Mouse (Mus musculus) cerebellum, adult 2 months (tissue): Measurements from ENCODE around the gene Ntf5. TPM values are rescaled to one million over a fixed set of nuclear protein-coding genes. Genes with fewer than 3 reads are reported as not detected.

Experiments used
- DNase-seq, 2 experiments: peaks; one replicate each; pipeline ENCODE4 v3.0.0; 2021
- H3K27ac ChIP-seq: fragments of 200-500 bp; 2 replicates; pipeline ENCODE4 v1.5.1; 2012; ENCODE audit warnings: low read length, control low read depth, inconsistent platforms; ENCODE audit not compliant: insufficient read depth
- H3K27me3 ChIP-seq: fragments of 200-500 bp; 2 replicates; pipeline ENCODE4 v1.6.1; 2012; ENCODE audit warnings: inconsistent platforms, mild to moderate bottlenecking, low read length, moderate library complexity; ENCODE audit not compliant: control insufficient read depth, insufficient read depth
- H3K4me1 ChIP-seq: fragments of 200-500 bp; 2 replicates; pipeline ENCODE4 v1.6.1; 2011; ENCODE audit warnings: low read length; ENCODE audit not compliant: control insufficient read depth, insufficient read depth
- H3K4me3 ChIP-seq: fragments of 200-500 bp; replicated peaks from 2 replicates; pipeline ENCODE3; 2011; ENCODE audit warnings: mild to moderate bottlenecking, low read depth, low read length, control low read depth; ENCODE audit not compliant: insufficient read depth
- CTCF ChIP-seq: fragments of 200-500 bp; IDR thresholded peaks from 2 replicates; pipeline ENCODE4 v1.5.1; 2011; ENCODE audit warnings: low read depth, mild to moderate bottlenecking, control low read depth, low read length, moderate library complexity, borderline replicate concordance; ENCODE audit not compliant: insufficient read depth
- POLR2A ChIP-seq: fragments of 200-500 bp; IDR thresholded peaks from 2 replicates; pipeline ENCODE4 v1.6.1; 2011; ENCODE audit warnings: low read length, control low read depth, borderline replicate concordance; ENCODE audit not compliant: insufficient read depth
- WGBS: fragments of 180-500 bp; shearing (Covaris S2); methylation state at CpG from one replicate; pipeline ENCODE4 v1.1.7; 2018; 5-methylcytosine and 5-hydroxymethylcytosine counted together
- polyA plus RNA-seq: library from polyadenylated mRNA; depleted of rRNA; stranded (reverse); fragments of >200 nt; gene quantifications from 2 replicates; pipeline ENCODE4 v1.2.3, GENCODE M21; 2012

Ntf5 gene
- polyA plus RNA-seq, 1 experiment: 0.07 TPM

DNA sequence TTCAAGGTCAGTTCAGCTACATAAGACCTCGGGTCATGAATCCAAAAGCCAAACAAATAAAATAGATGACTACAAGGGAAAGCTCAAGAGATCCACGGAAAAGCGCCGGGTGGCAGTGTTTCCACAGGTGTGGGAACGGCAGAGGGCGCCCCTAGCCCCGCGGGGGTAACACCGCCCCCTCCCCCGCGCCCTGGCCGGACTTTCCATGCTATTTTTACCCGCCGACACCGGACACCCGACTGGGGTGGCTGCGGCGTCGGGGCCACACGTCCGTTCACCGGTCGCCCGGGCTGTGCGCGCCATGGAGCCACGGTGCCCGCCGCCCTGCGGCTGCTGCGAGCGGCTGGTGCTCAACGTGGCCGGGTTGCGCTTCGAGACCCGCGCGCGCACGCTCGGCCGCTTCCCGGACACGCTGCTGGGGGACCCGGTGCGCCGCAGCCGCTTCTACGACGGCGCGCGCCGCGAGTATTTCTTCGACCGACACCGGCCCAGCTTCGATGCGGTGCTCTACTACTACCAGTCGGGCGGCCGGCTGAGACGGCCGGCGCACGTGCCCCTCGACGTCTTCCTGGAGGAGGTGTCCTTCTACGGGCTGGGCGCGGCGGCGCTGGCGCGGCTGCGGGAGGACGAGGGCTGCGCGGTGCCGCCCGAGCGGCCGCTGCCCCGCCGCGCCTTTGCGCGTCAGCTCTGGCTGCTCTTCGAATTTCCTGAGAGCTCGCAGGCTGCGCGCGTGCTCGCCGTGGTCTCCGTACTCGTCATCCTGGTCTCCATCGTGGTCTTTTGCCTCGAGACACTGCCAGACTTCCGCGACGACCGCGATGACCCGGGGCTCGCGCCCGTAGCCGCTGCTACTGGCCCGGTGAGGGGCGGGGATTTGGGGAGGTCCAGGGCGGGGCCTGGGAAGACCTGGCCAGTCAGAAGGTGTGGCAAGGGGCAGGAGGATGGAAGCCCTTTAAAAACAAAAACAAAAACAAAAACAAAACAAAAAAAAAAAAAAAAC lies 7.0 kb upstream of the Ntf5 start:
- no peak overlapping the region for H3K27ac ChIP-seq
- H3K4me3 ChIP-seq: peak overlapping the region; percentile 44
- H3K4me1 ChIP-seq: no peaks in the 10 kb centered on the region; the same call in 1 of the 2 replicates
- peaks cover 6% of the 10 kb centered on the region; the same call in 1 of the 2 replicates for H3K27me3 ChIP-seq
- no peak for DNase-seq
- 2% methylated on average over 113 of the region's 114 CpGs for WGBS
- TF ChIP-seq CTCF (no peak), POLR2A (no peak)

DNA sequence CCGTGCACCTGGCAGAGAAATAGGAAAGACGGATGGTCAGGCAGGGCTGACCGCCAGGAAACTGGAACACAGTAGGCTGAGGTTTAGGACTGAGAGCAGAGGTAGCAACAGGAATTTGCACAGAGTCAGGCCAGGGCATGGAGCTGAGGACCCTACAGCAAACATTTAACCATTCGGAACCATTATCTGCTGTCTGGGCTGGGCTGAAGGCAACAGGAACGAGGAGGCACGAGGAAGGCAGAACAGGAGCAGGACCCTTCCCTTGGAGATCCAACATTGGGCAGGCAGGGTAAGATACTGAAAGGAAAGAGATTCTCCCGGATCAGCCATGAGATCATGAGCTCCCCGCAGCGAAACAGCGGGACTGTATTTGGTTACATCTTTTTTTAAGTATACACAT lies 5.7 kb upstream of the Ntf5 start:
- peaks cover 6% of the 10 kb centered on the region; the same call in 1 of the 2 replicates for H3K27me3 ChIP-seq
- TF ChIP-seq CTCF (no peak), POLR2A (no peak)
- H3K4me1 ChIP-seq: no peaks in the 10 kb centered on the region; the same call in 1 of the 2 replicates
- no peak for DNase-seq
- WGBS: 62% methylated on average over 10 of the region's 10 CpGs
- no peak overlapping the region for H3K4me3 ChIP-seq
- no peak overlapping the region for H3K27ac ChIP-seq

GRCm38 (mm10) chr7:45408351-45408750 lies 5.1 kb upstream of the Ntf5 start:
- no peak for DNase-seq
- WGBS: 71% methylated on average over 7 of the region's 7 CpGs
- H3K4me1 ChIP-seq: no peaks in the 10 kb centered on the region; the same call in 1 of the 2 replicates
- H3K27ac ChIP-seq: no peak overlapping the region
- H3K27me3 ChIP-seq: peaks cover 6% of the 10 kb centered on the region; the same call in 1 of the 2 replicates
- TF ChIP-seq POLR2A (no peak), CTCF (no peak)
- H3K4me3 ChIP-seq: no peak overlapping the region

DNA sequence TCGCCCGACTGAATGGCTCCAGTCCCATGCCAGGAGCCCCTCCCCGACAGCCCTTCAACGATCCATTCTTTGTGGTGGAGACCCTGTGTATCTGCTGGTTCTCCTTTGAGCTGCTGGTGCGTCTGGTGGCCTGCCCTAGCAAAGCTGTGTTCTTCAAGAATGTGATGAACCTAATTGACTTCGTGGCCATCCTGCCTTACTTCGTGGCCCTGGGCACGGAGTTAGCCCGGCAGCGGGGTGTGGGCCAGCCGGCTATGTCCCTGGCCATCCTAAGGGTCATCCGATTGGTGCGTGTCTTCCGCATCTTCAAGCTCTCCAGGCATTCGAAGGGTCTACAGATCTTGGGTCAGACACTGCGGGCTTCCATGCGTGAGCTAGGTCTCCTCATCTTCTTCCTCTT lies 4.5 kb upstream of the Ntf5 start:
- Histone ChIP-seq H3K4me3 (no peak overlapping the region), H3K4me1 (no peaks in the 10 kb centered on the region; the same call in 1 of the 2 replicates), H3K27ac (no peak overlapping the region), H3K27me3 (peaks cover 6% of the 10 kb centered on the region; the same call in 1 of the 2 replicates)
- 86% methylated on average over 17 of the region's 17 CpGs for WGBS
- no peak for DNase-seq
- TF ChIP-seq POLR2A (no peak), CTCF (no peak)

DNA sequence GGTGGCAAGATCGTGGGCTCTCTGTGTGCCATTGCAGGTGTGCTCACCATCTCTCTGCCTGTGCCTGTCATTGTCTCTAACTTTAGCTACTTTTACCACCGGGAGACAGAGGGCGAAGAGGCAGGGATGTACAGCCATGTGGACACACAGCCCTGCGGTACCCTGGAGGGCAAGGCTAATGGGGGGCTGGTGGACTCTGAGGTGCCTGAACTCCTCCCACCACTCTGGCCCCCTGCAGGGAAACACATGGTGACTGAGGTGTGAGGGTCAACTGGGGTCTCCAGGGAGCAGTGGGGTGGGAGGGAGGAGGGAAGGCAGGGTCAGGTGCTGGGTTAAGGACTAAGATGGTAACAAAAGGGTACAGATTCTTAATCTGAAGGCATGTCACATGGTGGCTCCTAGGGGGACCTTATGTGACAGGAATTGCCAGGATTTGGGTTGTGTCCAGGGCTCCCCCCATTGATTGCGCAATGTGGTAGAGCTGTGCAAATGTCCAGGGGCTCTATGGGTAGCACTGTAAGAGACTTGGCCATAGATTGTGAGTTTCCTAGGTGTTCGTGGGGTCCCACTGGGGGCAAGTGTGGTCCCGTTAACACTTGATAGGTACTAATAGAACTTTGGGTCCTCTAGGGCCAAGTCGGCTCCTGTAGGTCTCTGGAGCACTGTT lies 3.9 kb upstream of the Ntf5 start:
- TF ChIP-seq CTCF (no peak), POLR2A (no peak)
- 83% methylated on average over 8 of the region's 8 CpGs for WGBS
- H3K27me3 ChIP-seq: peaks cover 6% of the 10 kb centered on the region; the same call in 1 of the 2 replicates

GRCm38 (mm10) chr7:45412421-45412820 lies 1.1 kb upstream of the Ntf5 start:
- no peak for DNase-seq
- 91% methylated on average over 2 of the region's 2 CpGs for whole genome bisulfite sequencing
- Histone ChIP-seq H3K27me3 (no peaks in the 10 kb centered on the region; the same call in 1 of the 2 replicates), H3K4me1 (no peaks in the 10 kb centered on the region), H3K4me3 (no peak overlapping the region), H3K27ac (no peak overlapping the region)
- TF ChIP-seq CTCF (no peak), POLR2A (no peak)

More for the DNA sequence above, 3.9 kb upstream of the Ntf5 start:
- H3K27ac ChIP-seq: no peak overlapping the region
- H3K4me3 ChIP-seq: no peak overlapping the region
- H3K4me1 ChIP-seq: no peaks in the 10 kb centered on the region; the same call in 1 of the 2 replicates
- no peak for DNase-seq

DNA sequence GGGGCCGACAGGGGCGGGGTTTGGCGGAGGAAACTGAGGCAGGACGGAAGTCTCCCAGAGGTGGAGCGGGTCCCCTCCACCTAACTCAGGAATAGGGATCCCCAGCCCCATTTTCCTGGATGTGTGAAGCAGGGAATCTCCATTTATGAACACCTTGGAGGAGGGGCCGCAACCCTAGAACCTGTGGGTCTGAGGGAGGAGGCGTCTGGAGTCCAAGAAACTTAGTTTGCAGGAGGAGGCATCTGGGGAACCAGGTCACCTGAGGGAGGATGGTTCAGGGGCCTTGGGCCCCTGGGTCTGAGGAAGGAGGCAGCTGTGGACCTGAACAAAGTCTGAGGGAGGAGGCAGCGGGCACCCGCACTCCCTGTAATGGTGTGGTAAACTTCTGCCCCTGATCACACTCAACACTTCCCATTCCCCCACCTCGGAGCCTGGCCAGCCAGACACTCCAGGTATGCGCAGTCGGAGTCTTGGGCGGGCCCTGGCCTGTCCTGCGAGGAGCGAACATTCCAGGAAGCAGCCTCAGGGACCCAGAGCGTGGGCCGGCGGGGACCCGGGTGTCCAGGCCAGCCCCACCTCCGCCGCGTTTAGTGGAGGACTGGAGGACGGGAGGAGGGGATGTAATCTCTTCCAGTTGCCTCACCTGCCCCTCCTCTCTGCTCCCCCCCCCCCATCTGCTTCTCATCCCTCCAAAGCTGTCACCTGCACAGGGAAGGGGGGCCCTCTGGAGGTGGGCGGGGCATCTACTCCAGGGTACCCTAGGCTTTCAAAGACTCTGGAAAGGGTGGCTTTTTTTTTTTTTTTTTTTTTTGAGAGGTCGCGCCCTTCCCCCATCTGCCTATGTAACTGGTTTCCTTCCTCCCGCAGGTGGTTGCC lies 607 bp downstream of the Ntf5 start:
- DNase-seq: no peak
- no peaks in the 10 kb centered on the region; the same call in 1 of the 2 replicates for H3K27me3 ChIP-seq
- no peak overlapping the region for H3K4me3 ChIP-seq
- H3K27ac ChIP-seq: no peak overlapping the region
- no peak for TF ChIP-seq POLR2A
- TF ChIP-seq CTCF: no peak
- no peaks in the 10 kb centered on the region for H3K4me1 ChIP-seq
- WGBS: 3% methylated on average over 26 of the region's 27 CpGs
